Mouse (Mus musculus): ENCODE data around the gene Tmem189. TPM values are rescaled to one million over a fixed set of nuclear protein-coding genes. Genes with fewer than 3 reads are reported as not detected.
A peak's percentile ranks its signal among the peaks of the same experiment; 100 is the strongest.

Gene Tmem189
- polyA plus RNA-seq, 1 experiment from 2014 or later: 64.6 TPM

- no peaks in the 10 kb centered on the region for H3K9me3 ChIP-seq (replicated peaks; ENCODE audit: low read length)
- WGBS: 89% methylated on average over 6 of the region's 6 CpGs
- no peak for DNase-seq (ENCODE audit: low spot score)
- TF ChIP-seq CTCF (IDR thresholded peaks at IDR 0.05; ENCODE audit: low read depth): no peak
- no peak for ATAC-seq (replicated peaks; ENCODE audit: low FRiP score, low read depth)
- H3K4me3 ChIP-seq (replicated peaks; ENCODE audit: low read depth, low read length): no peak overlapping the region
- no peaks in the 10 kb centered on the region for H3K27me3 ChIP-seq (ENCODE audit: insufficient read depth, low read length)
- no peaks in the 10 kb centered on the region for H3K4me1 ChIP-seq (replicated peaks; ENCODE audit: insufficient read depth, low read length)
- no peak overlapping the region for H3K4me2 ChIP-seq (ENCODE audit: low read length)
- H3K36me3 ChIP-seq (ENCODE audit: insufficient read depth, low read length): peaks cover 17% of the 10 kb centered on the region
- no peak overlapping the region for H3K27ac ChIP-seq
- no peak overlapping the region for H3K9ac ChIP-seq (ENCODE audit: low read depth, low read length)
Observed at GRCm38 (mm10) chr2:167642164-167642563, 47.5 kb downstream of the Tmem189 start.

DNA sequence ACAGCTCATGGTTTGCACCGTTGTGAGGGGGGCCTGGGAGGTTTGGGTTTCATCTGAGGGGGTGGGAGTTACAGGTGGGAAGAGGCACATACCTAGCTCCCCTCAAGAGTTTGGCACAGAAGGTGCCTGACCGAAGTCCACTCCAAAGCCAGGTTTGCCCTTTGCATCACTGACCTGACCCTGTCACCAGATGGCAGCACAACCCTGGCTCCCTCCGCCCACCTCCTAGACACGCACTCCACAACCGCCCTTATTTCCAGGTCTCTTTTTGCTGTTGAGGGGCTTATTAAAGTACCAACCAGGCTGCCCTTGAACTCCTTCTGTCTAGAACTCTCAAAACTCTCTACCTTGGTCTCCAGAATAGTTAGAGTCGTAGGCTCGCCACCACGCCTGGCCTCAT lies 48.3 kb downstream of the Tmem189 start:
- Histone ChIP-seq H3K4me3 (replicated peaks; ENCODE audit: low read depth, low read length) (no peak overlapping the region), H3K27ac (no peak overlapping the region), H3K4me1 (replicated peaks; ENCODE audit: insufficient read depth, low read length) (no peaks in the 10 kb centered on the region), H3K9ac (ENCODE audit: low read depth, low read length) (no peak overlapping the region), H3K27me3 (ENCODE audit: insufficient read depth, low read length) (no peaks in the 10 kb centered on the region), H3K36me3 (ENCODE audit: insufficient read depth, low read length) (peaks cover 17% of the 10 kb centered on the region), H3K4me2 (ENCODE audit: low read length) (no peak overlapping the region), H3K9me3 (replicated peaks; ENCODE audit: low read length) (no peaks in the 10 kb centered on the region)
- TF ChIP-seq CTCF (IDR thresholded peaks at IDR 0.05; ENCODE audit: low read depth): peak; percentile 76
- 44% methylated on average over 8 of the region's 8 CpGs for WGBS
- DNase-seq (ENCODE audit: low spot score): peak; percentile 54
- ATAC-seq (replicated peaks; ENCODE audit: low FRiP score, low read depth): peak; percentile 37; the same call in 1 of the 2 replicates

DNA sequence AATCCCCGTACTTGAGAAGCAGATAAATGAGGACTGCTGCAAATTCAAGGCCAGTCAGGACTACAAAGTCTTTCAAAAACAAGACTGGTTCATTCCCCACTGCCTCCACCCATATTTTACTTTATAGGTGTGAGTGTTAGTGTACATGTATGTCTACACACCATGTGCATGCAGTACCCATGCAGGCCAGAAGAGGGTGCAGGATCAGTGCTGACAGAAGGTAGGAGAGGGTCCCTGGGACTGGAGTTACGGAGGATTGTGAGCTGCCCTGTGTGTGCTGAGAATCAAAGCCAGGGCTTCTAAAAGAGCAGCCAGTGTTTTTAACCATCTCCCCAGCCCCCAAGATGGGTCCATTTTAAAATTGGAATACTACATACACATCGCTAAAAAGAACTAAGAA lies 49.3 kb downstream of the Tmem189 start:
- Histone ChIP-seq H3K27ac (no peak overlapping the region), H3K4me3 (replicated peaks; ENCODE audit: low read depth, low read length) (no peak overlapping the region), H3K36me3 (ENCODE audit: insufficient read depth, low read length) (peaks cover 9% of the 10 kb centered on the region; the same call in 1 of the 2 replicates), H3K9me3 (replicated peaks; ENCODE audit: low read length) (no peaks in the 10 kb centered on the region), H3K4me1 (replicated peaks; ENCODE audit: insufficient read depth, low read length) (no peaks in the 10 kb centered on the region), H3K27me3 (ENCODE audit: insufficient read depth, low read length) (no peaks in the 10 kb centered on the region), H3K9ac (ENCODE audit: low read depth, low read length) (no peak overlapping the region), H3K4me2 (ENCODE audit: low read length) (no peak overlapping the region)
- no peak for DNase-seq (ENCODE audit: low spot score)
- no peak for ATAC-seq (replicated peaks; ENCODE audit: low FRiP score, low read depth)
- TF ChIP-seq CTCF (IDR thresholded peaks at IDR 0.05; ENCODE audit: low read depth): peak; percentile 68
- WGBS: 85% methylated on average over 3 of the region's 3 CpGs

GRCm38 (mm10) chr2:167634865-167635512 lies 54.6 kb downstream of the Tmem189 start:
- H3K4me1 ChIP-seq (replicated peaks; ENCODE audit: insufficient read depth, low read length): peaks cover 9% of the 10 kb centered on the region
- DNase-seq (ENCODE audit: low spot score): no peak
- no peak overlapping the region for H3K27ac ChIP-seq
- no peak for TF ChIP-seq CTCF (IDR thresholded peaks at IDR 0.05; ENCODE audit: low read depth)
- WGBS: 75% methylated on average over 7 of the region's 7 CpGs
- no peaks in the 10 kb centered on the region for H3K36me3 ChIP-seq (ENCODE audit: insufficient read depth, low read length)
- ATAC-seq (replicated peaks; ENCODE audit: low FRiP score, low read depth): no peak
- no peaks in the 10 kb centered on the region for H3K27me3 ChIP-seq (ENCODE audit: insufficient read depth, low read length)
- H3K9me3 ChIP-seq (replicated peaks; ENCODE audit: low read length): no peaks in the 10 kb centered on the region
- H3K4me3 ChIP-seq (replicated peaks; ENCODE audit: low read depth, low read length): no peak overlapping the region
- H3K9ac ChIP-seq (ENCODE audit: low read depth, low read length): no peak overlapping the region
- H3K4me2 ChIP-seq (ENCODE audit: low read length): peak overlapping the region; percentile 47

DNA sequence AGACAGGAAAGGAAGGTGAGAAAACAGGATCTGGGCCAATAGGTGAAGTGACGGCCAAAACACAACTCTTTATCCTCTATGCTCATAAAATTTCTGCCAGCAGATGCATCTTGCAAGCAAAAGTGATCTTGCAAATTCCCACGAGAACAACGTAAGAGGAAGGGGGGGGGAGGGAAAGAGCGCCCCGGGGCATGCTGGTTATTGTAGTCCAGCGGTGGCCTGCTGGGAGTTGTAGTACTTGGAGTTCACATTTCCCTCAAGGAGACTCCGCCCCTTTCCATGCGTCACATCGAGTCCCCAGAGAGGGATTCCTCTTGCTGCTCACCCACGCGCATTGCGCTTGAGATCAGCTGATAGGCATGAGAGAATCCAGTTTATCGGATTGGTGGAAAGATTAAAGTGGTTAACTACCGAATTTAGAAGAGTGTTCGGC lies 55.3 kb downstream of the Tmem189 start:
- Histone ChIP-seq H3K27ac (peak overlapping the region; percentile 89; the same call in 1 of the 2 replicates), H3K4me3 (replicated peaks; ENCODE audit: low read depth, low read length) (0 out of 2 replicates have a peak overlapping the region, but pooled peaks have one; percentile 5), H3K4me2 (ENCODE audit: low read length) (peak overlapping the region; percentile 47), H3K9ac (ENCODE audit: low read depth, low read length) (peak overlapping the region; percentile 28; the same call in 1 of the 2 replicates), H3K4me1 (replicated peaks; ENCODE audit: insufficient read depth, low read length) (peaks cover 14% of the 10 kb centered on the region), H3K27me3 (ENCODE audit: insufficient read depth, low read length) (no peaks in the 10 kb centered on the region), H3K9me3 (replicated peaks; ENCODE audit: low read length) (no peaks in the 10 kb centered on the region), H3K36me3 (ENCODE audit: insufficient read depth, low read length) (no peaks in the 10 kb centered on the region)
- TF ChIP-seq CTCF (IDR thresholded peaks at IDR 0.05; ENCODE audit: low read depth): 0 out of 2 replicates have a peak, but pooled peaks have one; percentile 9
- peak; percentile 99 for DNase-seq (ENCODE audit: low spot score)
- under 1% methylated on average over 15 of the region's 15 CpGs for WGBS
- ATAC-seq (replicated peaks; ENCODE audit: low FRiP score, low read depth): peak; percentile 65

DNA sequence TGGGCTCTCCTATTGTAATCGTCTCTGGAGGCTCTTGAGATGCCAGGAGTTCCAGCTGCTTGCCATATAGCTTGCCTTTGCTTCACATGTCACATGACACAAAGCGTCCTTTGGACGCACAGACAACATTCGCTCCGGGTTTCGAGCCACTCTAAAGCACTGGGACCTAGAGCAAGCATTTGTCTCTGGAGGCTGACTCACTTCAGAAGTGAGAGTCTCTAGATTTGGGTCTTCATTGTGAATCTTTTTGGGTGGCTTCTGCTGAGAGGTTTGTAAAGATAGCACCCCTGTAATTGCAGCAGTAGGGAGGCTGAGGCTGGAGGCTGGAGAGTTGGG lies 56.1 kb downstream of the Tmem189 start:
- H3K4me3 ChIP-seq (replicated peaks; ENCODE audit: low read depth, low read length): no peak overlapping the region
- H3K4me1 ChIP-seq (replicated peaks; ENCODE audit: insufficient read depth, low read length): peaks cover 22% of the 10 kb centered on the region
- no peak for DNase-seq (ENCODE audit: low spot score)
- TF ChIP-seq CTCF (IDR thresholded peaks at IDR 0.05; ENCODE audit: low read depth): no peak
- H3K9me3 ChIP-seq (replicated peaks; ENCODE audit: low read length): no peaks in the 10 kb centered on the region
- no peak overlapping the region for H3K4me2 ChIP-seq (ENCODE audit: low read length)
- peaks cover 2% of the 10 kb centered on the region; the same call in 1 of the 2 replicates for H3K36me3 ChIP-seq (ENCODE audit: insufficient read depth, low read length)
- no peak for ATAC-seq (replicated peaks; ENCODE audit: low FRiP score, low read depth)
- WGBS: 84% methylated on average over 6 of the region's 6 CpGs
- H3K27me3 ChIP-seq (ENCODE audit: insufficient read depth, low read length): no peaks in the 10 kb centered on the region
- H3K9ac ChIP-seq (ENCODE audit: low read depth, low read length): no peak overlapping the region
- H3K27ac ChIP-seq: peak overlapping the region; percentile 89; the same call in 1 of the 2 replicates
